Mouse (Mus musculus) heart, embryonic 16.5 days (tissue): ENCODE results near the gene Dab2ip. TPM values are rescaled to one million over a fixed set of nuclear protein-coding genes. Genes with fewer than 3 reads are reported as not detected.
A peak's percentile ranks its signal among the peaks of the same experiment; 100 is the strongest.

Experiments
- ATAC-seq: fragments of 200-750 bp; cut with Nextera tagmentation; replicated peaks from 2 replicates; pipeline ENCODE4 v1.8.0; 2017; ENCODE audit warnings: moderate number of reproducible peaks; ENCODE audit not compliant: insufficient read depth, low FRiP score; ENCODE audit errors: extremely low read depth
- H3K27ac ChIP-seq: fragments of 300-500 bp; sonication (generic); 2 replicates; pipeline ENCODE4 v1.5.1; 2014; ENCODE audit warnings: mild to moderate bottlenecking, low read length, control low read depth, moderate library complexity
- H3K27me3 ChIP-seq: fragments of 300-500 bp; sonication (generic); 2 replicates; pipeline ENCODE4 v1.6.1; 2014; ENCODE audit warnings: low read length, mixed read lengths; ENCODE audit not compliant: control insufficient read depth, insufficient read depth
- H3K36me3 ChIP-seq: fragments of 300-500 bp; sonication (generic); 2 replicates; pipeline ENCODE4 v1.6.1; 2014; ENCODE audit not compliant: control insufficient read depth, insufficient read depth
- H3K4me1 ChIP-seq: fragments of 300-500 bp; sonication (generic); 2 replicates; pipeline ENCODE4 v1.6.1; 2014; ENCODE audit warnings: low read length, mixed read lengths; ENCODE audit not compliant: control insufficient read depth, insufficient read depth
- H3K4me2 ChIP-seq: fragments of 300-500 bp; sonication (generic); 2 replicates; pipeline ENCODE4 v1.6.1; 2014; ENCODE audit warnings: low read depth, mild to moderate bottlenecking, control low read depth, low read length
- H3K4me3 ChIP-seq: fragments of 300-500 bp; sonication (generic); 2 replicates; pipeline ENCODE4 v1.5.1; 2014; ENCODE audit warnings: mild to moderate bottlenecking, control low read depth, low read length
- H3K9ac ChIP-seq: fragments of 300-500 bp; sonication (generic); 2 replicates; pipeline ENCODE4 v1.6.1; 2014; ENCODE audit warnings: low read length, control low read depth
- H3K9me3 ChIP-seq: fragments of 300-500 bp; sonication (generic); replicated peaks from 2 replicates; pipeline ENCODE4 v1.6.1; 2016; ENCODE audit warnings: low read length; ENCODE audit not compliant: control insufficient read depth
- WGBS: fragments of 180-500 bp; shearing (Covaris S2); extraction: QIAGEN DNeasy Blood & Tissue Kit; methylation state at CpG from one replicate; pipeline ENCODE4 v1.1.7; 2014; 5-methylcytosine and 5-hydroxymethylcytosine counted together
- polyA plus RNA-seq: library from polyadenylated mRNA; unstranded; fragments of >200 nt; fragmentation: Nextera tagmentation; extraction: Ambion mirVana; gene quantifications from 2 replicates; pipeline ENCODE4 v1.2.1, GENCODE M21; 2015

Dab2ip gene
- polyA plus RNA-seq, 1 experiment from 2014 or later = 27.1 TPM

- Histone ChIP-seq H3K9me3 (no peaks in the 10 kb centered on the region), H3K4me3 (no peak overlapping the region), H3K27me3 (no peaks in the 10 kb centered on the region), H3K4me1 (peaks cover 98% of the 10 kb centered on the region), H3K4me2 (peak overlapping the region; percentile 21; the same call in 1 of the 2 replicates), H3K9ac (peak overlapping the region; percentile 57), H3K27ac (peak overlapping the region; percentile 89), H3K36me3 (no peaks in the 10 kb centered on the region)
- peak; percentile 7; the same call in 1 of the 2 replicates for ATAC-seq
- 33% methylated on average over 10 of the region's 10 CpGs for WGBS
Observed at GRCm38 (mm10) chr2:35679812-35680672, 122.0 kb downstream of the Dab2ip start.

GRCm38 (mm10) chr2:35680833-35681232 is 122.8 kb downstream of the Dab2ip start:
- Histone ChIP-seq H3K4me2 (peak overlapping the region; percentile 29; the same call in 1 of the 2 replicates), H3K27me3 (no peaks in the 10 kb centered on the region), H3K9me3 (no peaks in the 10 kb centered on the region), H3K4me1 (peaks cover 98% of the 10 kb centered on the region), H3K36me3 (no peaks in the 10 kb centered on the region), H3K9ac (peak overlapping the region; percentile 51), H3K27ac (peak overlapping the region; percentile 89), H3K4me3 (no peak overlapping the region)
- WGBS = 7% methylated on average over 6 of the region's 6 CpGs
- peak; percentile 29; the same call in 1 of the 2 replicates for ATAC-seq

DNA sequence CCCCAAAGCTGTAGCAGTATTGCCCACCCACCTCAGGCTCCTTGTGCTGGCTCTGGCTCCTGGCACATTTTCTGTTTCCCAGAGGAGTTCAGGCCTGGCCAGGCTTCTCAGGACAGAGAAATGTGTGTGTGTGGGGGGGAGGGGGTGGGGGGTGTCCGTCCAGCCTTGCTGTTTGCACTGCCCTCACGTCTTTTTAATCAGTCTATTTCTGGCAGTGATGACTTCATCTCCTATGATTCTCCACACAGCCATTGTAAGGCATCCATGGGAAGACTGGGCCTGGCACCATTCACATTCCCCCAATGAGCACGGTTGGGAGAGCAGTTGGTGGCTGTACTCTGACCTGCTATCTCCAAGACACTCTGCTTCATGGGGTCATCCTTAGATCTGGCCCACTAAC is 125.9 kb downstream of the Dab2ip start:
- Histone ChIP-seq H3K4me2 (0 out of 2 replicates have a peak overlapping the region, but pooled peaks have one; percentile 6), H3K4me3 (no peak overlapping the region), H3K4me1 (peaks cover 94% of the 10 kb centered on the region), H3K27me3 (no peaks in the 10 kb centered on the region), H3K9me3 (no peaks in the 10 kb centered on the region), H3K36me3 (no peaks in the 10 kb centered on the region; the same call in 1 of the 2 replicates), H3K27ac (peak overlapping the region; percentile 84), H3K9ac (peak overlapping the region; percentile 48)
- WGBS = 13% methylated on average over 3 of the region's 3 CpGs
- ATAC-seq = peak; percentile 61

DNA sequence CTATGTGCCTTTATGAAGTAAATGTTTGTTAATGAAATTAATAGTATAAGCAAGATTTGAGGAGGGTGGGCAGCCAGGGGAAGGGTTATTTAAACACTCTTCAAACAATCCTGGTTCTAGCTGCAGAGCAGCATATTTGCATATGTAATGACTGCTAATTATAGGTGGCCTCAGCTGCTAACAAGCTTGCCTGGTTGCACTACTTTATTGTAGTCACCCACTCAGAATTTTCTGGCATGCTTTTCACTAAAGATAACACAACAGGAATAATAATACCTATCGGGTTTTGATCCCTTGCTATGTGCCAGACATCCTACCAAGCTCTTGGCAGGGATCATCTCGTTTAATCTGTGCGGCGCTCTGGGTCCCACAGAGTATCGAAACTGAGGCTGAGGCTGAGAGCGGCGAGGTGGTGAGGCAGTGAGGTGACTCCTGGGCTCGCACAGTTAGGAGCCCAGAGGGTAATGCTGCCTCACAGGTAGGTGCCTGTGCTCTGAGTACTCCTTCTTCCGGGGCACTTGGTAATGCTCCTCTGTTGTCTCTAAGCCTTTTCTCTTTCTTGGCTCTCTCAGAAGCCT is 126.8 kb downstream of the Dab2ip start:
- H3K27ac ChIP-seq = peak overlapping the region; percentile 84
- H3K9me3 ChIP-seq = no peaks in the 10 kb centered on the region
- 41% methylated on average over 9 of the region's 9 CpGs for WGBS
- no peak overlapping the region for H3K4me2 ChIP-seq
- H3K9ac ChIP-seq = peak overlapping the region; percentile 1; the same call in 1 of the 2 replicates
- no peak overlapping the region for H3K4me3 ChIP-seq
- H3K36me3 ChIP-seq = no peaks in the 10 kb centered on the region; the same call in 1 of the 2 replicates
- H3K27me3 ChIP-seq = no peaks in the 10 kb centered on the region
- peaks cover 93% of the 10 kb centered on the region for H3K4me1 ChIP-seq
- ATAC-seq = no peak

DNA sequence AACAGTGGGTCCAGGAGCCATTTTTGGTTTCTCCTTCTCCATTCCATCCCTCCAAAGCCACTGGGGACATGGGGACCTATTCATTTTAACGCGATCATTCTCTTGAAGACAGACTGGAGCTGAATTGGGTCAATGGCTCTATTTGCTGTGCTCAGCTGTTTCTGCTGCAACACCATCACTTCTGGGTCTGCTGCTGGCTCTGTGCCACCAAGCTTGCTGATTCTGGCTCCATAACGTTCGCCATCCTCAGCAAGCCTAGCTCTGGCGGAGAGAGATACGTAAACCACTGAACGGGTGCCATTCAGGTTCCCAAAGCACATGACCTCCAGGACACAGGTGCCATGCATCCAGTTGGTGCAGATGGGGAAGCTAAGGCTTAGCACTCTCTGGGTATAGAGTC is 128.0 kb downstream of the Dab2ip start:
- H3K9me3 ChIP-seq = no peaks in the 10 kb centered on the region
- no peaks in the 10 kb centered on the region; the same call in 1 of the 2 replicates for H3K36me3 ChIP-seq
- H3K4me1 ChIP-seq = peaks cover 93% of the 10 kb centered on the region
- H3K27ac ChIP-seq = no peak overlapping the region
- H3K27me3 ChIP-seq = no peaks in the 10 kb centered on the region
- no peak for ATAC-seq
- H3K9ac ChIP-seq = no peak overlapping the region
- 67% methylated on average over 7 of the region's 7 CpGs for WGBS
- no peak overlapping the region for H3K4me3 ChIP-seq
- no peak overlapping the region for H3K4me2 ChIP-seq

DNA sequence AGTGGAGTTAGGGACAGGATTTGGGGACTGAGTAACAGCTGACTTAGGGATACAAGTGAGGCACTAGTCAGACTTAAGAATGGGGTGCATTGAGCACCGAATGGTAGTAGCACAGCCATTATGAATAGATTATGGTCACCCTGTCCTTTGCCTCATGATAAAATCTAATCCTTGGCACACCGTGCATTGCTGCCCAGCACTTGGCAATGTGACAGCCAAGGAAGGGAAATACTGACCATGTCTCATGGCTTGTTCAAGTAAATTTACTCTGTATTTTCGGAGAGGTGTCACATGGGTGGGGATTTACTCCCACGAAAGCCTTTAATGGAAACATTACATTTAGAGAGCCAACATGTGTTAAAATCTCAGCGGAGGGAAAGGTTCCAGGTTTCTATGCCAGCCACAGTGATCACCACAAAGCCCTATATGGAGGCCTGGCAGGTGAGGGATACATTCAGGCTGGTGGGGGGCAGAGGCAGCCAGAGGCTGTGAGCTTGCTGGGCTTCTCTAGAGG is 129.5 kb downstream of the Dab2ip start:
- no peak overlapping the region for H3K4me3 ChIP-seq
- H3K4me2 ChIP-seq = no peak overlapping the region
- H3K9me3 ChIP-seq = no peaks in the 10 kb centered on the region
- no peaks in the 10 kb centered on the region; the same call in 1 of the 2 replicates for H3K36me3 ChIP-seq
- peaks cover 93% of the 10 kb centered on the region for H3K4me1 ChIP-seq
- WGBS = 66% methylated on average over 5 of the region's 5 CpGs
- no peak overlapping the region for H3K9ac ChIP-seq
- H3K27me3 ChIP-seq = no peaks in the 10 kb centered on the region
- no peak for ATAC-seq
- H3K27ac ChIP-seq = peak overlapping the region; percentile 45

DNA sequence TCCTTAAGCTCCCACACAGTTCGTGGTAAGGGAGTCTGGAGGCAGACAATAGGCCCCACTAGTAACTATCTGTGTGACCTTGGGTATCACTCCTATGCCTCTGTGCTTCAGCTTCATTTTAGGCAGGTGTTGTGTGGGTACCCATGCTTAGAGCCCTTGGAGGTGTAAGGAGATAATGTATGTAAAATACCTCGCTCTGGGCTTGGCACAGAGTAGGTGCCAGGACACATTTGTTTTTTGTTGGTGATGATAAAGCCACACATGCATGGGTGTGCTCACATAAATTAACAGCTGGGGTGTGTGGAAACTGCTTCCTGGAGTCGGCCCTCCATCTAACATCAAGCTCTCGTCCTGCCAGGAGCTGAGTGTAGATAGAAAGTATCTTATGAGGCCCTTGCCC is 130.1 kb downstream of the Dab2ip start:
- H3K27ac ChIP-seq = peak overlapping the region; percentile 45
- no peak overlapping the region for H3K4me2 ChIP-seq
- 42% methylated on average over 4 of the region's 4 CpGs for WGBS
- H3K9ac ChIP-seq = no peak overlapping the region
- H3K4me1 ChIP-seq = peaks cover 95% of the 10 kb centered on the region
- H3K27me3 ChIP-seq = no peaks in the 10 kb centered on the region
- no peak overlapping the region for H3K4me3 ChIP-seq
- no peaks in the 10 kb centered on the region for H3K9me3 ChIP-seq
- H3K36me3 ChIP-seq = no peaks in the 10 kb centered on the region; the same call in 1 of the 2 replicates
- ATAC-seq = no peak

DNA sequence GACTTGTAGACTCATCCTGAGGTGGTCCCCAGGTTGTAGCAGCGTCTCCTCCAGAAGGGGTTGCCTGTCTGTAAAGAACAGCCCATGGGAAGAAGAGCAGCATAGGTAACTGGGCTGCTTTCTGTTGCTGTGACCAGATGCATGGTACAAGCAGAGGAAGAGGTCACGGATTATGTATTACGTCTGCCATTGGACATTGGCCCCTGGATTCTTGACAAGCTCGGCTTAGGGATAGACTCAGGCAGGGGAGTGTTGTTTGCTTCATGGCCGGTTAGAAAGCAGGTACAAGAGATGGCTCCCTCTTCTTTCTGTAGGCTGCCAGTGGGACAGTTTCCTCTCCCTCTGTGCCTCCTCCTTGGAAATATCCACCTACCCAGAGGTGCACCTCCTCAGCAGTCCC is 130.5 kb downstream of the Dab2ip start:
- Histone ChIP-seq H3K27me3 (no peaks in the 10 kb centered on the region), H3K4me1 (peaks cover 95% of the 10 kb centered on the region), H3K9ac (0 out of 2 replicates have a peak overlapping the region, but pooled peaks have one; percentile 7), H3K27ac (peak overlapping the region; percentile 16; the same call in 1 of the 2 replicates), H3K4me2 (no peak overlapping the region), H3K9me3 (no peaks in the 10 kb centered on the region), H3K4me3 (no peak overlapping the region), H3K36me3 (no peaks in the 10 kb centered on the region; the same call in 1 of the 2 replicates)
- ATAC-seq = no peak
- 87% methylated on average over 5 of the region's 5 CpGs for WGBS
